Mouse (Mus musculus) midbrain, embryonic 12.5 days (tissue): ENCODE measurements around the gene 4933406M09Rik. TPM values are rescaled to one million over a fixed set of nuclear protein-coding genes. Genes with fewer than 3 reads are reported as not detected.

Experiments used
- ATAC-seq: fragments of 200-750 bp; cut with Nextera tagmentation; 2 replicates; pipeline ENCODE4 v1.8.0; 2017; ENCODE audit warnings: low read depth, moderate TSS enrichment, moderate library complexity; ENCODE audit not compliant: low FRiP score
- H3K27ac ChIP-seq: fragments of 300-500 bp; sonication (generic); replicated peaks from 2 replicates; pipeline ENCODE4 v1.5.1; 2016; ENCODE audit warnings: mild to moderate bottlenecking
- H3K27me3 ChIP-seq: fragments of 300-500 bp; sonication (generic); 2 replicates; pipeline ENCODE4 v1.6.1; 2016; ENCODE audit warnings: mild to moderate bottlenecking
- H3K36me3 ChIP-seq: fragments of 300-500 bp; sonication (generic); 2 replicates; pipeline ENCODE4 v1.6.1; 2016
- H3K4me1 ChIP-seq: fragments of 300-500 bp; sonication (generic); 2 replicates; pipeline ENCODE4 v1.6.1; 2016
- H3K4me2 ChIP-seq: fragments of 300-500 bp; sonication (generic); replicated peaks from 2 replicates; pipeline ENCODE4 v1.6.1; 2016; ENCODE audit warnings: mild to moderate bottlenecking, moderate library complexity
- H3K4me3 ChIP-seq: fragments of 300-500 bp; sonication (generic); 2 replicates; pipeline ENCODE4 v1.5.1; 2016; ENCODE audit warnings: mild to moderate bottlenecking
- H3K9ac ChIP-seq: fragments of 300-500 bp; sonication (generic); replicated peaks from 2 replicates; pipeline ENCODE4 v1.6.1; 2016; ENCODE audit warnings: mild to moderate bottlenecking, moderate library complexity
- H3K9me3 ChIP-seq: fragments of 300-500 bp; sonication (generic); 2 replicates; pipeline ENCODE4 v1.6.1; 2016; ENCODE audit warnings: mild to moderate bottlenecking
- WGBS: fragments of 180-500 bp; shearing (Covaris S2); methylation state at CpG from one replicate; pipeline ENCODE4 v1.1.7; 2016; 5-methylcytosine and 5-hydroxymethylcytosine counted together
- polyA plus RNA-seq: library from polyadenylated mRNA; unstranded; fragments of >200 nt; fragmentation: Nextera tagmentation; extraction: Ambion mirVana; gene quantifications from 2 replicates; pipeline ENCODE4 v1.2.1, GENCODE M21; 2016

4933406M09Rik gene
- not detected in 2 replicates for polyA plus RNA-seq

- H3K4me3 ChIP-seq: no peak within 1 kb of the TSS
- H3K36me3 ChIP-seq: no peaks in the 10 kb centered on the region
- no peak for ATAC-seq
- no peaks in the 10 kb centered on the region for H3K27me3 ChIP-seq
- 97% methylated on average over 1 of the region's 1 CpGs for WGBS
- H3K9me3 ChIP-seq: no peaks in the 10 kb centered on the region
- no peak within 1 kb of the TSS for H3K27ac ChIP-seq
- H3K9ac ChIP-seq: no peak within 1 kb of the TSS
- peaks cover 6% of the 10 kb centered on the region; the same call in 1 of the 2 replicates for H3K4me1 ChIP-seq
- no peak within 1 kb of the TSS for H3K4me2 ChIP-seq
Measured at GRCm38 (mm10) chr1:134385666-134386065, at the start of gene 4933406M09Rik. Gene 4933406M09Rik, plus strand, starts transcription at chr1:134385940.

GRCm38 (mm10) chr1:134336958-134337710 is 48.6 kb upstream of the 4933406M09Rik start:
- Histone ChIP-seq H3K4me3 (no peak overlapping the region), H3K27me3 (peaks cover 4% of the 10 kb centered on the region; the same call in 1 of the 2 replicates), H3K9me3 (no peaks in the 10 kb centered on the region), H3K4me1 (no peaks in the 10 kb centered on the region), H3K9ac (no peak overlapping the region), H3K36me3 (no peaks in the 10 kb centered on the region), H3K4me2 (no peak overlapping the region), H3K27ac (no peak overlapping the region)
- 86% methylated on average over 11 of the region's 11 CpGs for WGBS
- ATAC-seq: no peak

GRCm38 (mm10) chr1:134339162-134339561 is 46.6 kb upstream of the 4933406M09Rik start:
- Histone ChIP-seq H3K4me2 (no peak overlapping the region), H3K9me3 (no peaks in the 10 kb centered on the region), H3K27ac (no peak overlapping the region), H3K27me3 (peaks cover 10% of the 10 kb centered on the region; the same call in 1 of the 2 replicates), H3K9ac (no peak overlapping the region), H3K4me1 (peaks cover 6% of the 10 kb centered on the region; the same call in 1 of the 2 replicates), H3K4me3 (no peak overlapping the region), H3K36me3 (no peaks in the 10 kb centered on the region)
- ATAC-seq: no peak
- 90% methylated on average over 7 of the region's 7 CpGs for WGBS

GRCm38 (mm10) chr1:134339757-134340619 is 45.8 kb upstream of the 4933406M09Rik start:
- no peak for ATAC-seq
- peaks cover 8% of the 10 kb centered on the region; the same call in 1 of the 2 replicates for H3K4me1 ChIP-seq

GRCm38 (mm10) chr1:134341641-134342277 is 44.0 kb upstream of the 4933406M09Rik start:
- ATAC-seq: no peak
- H3K27ac ChIP-seq: no peak overlapping the region
- H3K4me3 ChIP-seq: no peak overlapping the region
- H3K9ac ChIP-seq: no peak overlapping the region
- H3K36me3 ChIP-seq: peaks cover 8% of the 10 kb centered on the region
- peaks cover 8% of the 10 kb centered on the region; the same call in 1 of the 2 replicates for H3K4me1 ChIP-seq
- H3K4me2 ChIP-seq: no peak overlapping the region
- no peaks in the 10 kb centered on the region for H3K9me3 ChIP-seq
- WGBS: 73% methylated on average over 5 of the region's 5 CpGs
- H3K27me3 ChIP-seq: peaks cover 11% of the 10 kb centered on the region; the same call in 1 of the 2 replicates

More at GRCm38 (mm10) chr1:134339757-134340619, 45.8 kb upstream of the 4933406M09Rik start:
- H3K27ac ChIP-seq: no peak overlapping the region
- no peaks in the 10 kb centered on the region for H3K9me3 ChIP-seq
- no peak overlapping the region for H3K9ac ChIP-seq
- H3K36me3 ChIP-seq: no peaks in the 10 kb centered on the region
- WGBS: 92% methylated on average over 18 of the region's 18 CpGs
- no peak overlapping the region for H3K4me2 ChIP-seq
- peaks cover 11% of the 10 kb centered on the region; the same call in 1 of the 2 replicates for H3K27me3 ChIP-seq
- no peak overlapping the region for H3K4me3 ChIP-seq

- no peak overlapping the region for H3K4me3 ChIP-seq
- H3K9ac ChIP-seq: no peak overlapping the region
- H3K4me2 ChIP-seq: no peak overlapping the region
- no peaks in the 10 kb centered on the region for H3K9me3 ChIP-seq
- H3K27me3 ChIP-seq: peaks cover 11% of the 10 kb centered on the region; the same call in 1 of the 2 replicates
- 66% methylated on average over 2 of the region's 2 CpGs for WGBS
- peaks cover 8% of the 10 kb centered on the region; the same call in 1 of the 2 replicates for H3K4me1 ChIP-seq
- peaks cover 13% of the 10 kb centered on the region for H3K36me3 ChIP-seq
- no peak overlapping the region for H3K27ac ChIP-seq
- no peak for ATAC-seq
Measured at GRCm38 (mm10) chr1:134342278-134342664, 43.5 kb upstream of the 4933406M09Rik start.

GRCm38 (mm10) chr1:134342781-134343310 is 42.9 kb upstream of the 4933406M09Rik start:
- ATAC-seq: no peak
- H3K4me2 ChIP-seq: no peak overlapping the region
- H3K27ac ChIP-seq: no peak overlapping the region
- peaks cover 17% of the 10 kb centered on the region for H3K36me3 ChIP-seq
- no peak overlapping the region for H3K9ac ChIP-seq
- WGBS: 83% methylated on average over 8 of the region's 8 CpGs
- no peaks in the 10 kb centered on the region for H3K9me3 ChIP-seq
- peaks cover 8% of the 10 kb centered on the region; the same call in 1 of the 2 replicates for H3K4me1 ChIP-seq
- H3K27me3 ChIP-seq: peaks cover 11% of the 10 kb centered on the region; the same call in 1 of the 2 replicates
- no peak overlapping the region for H3K4me3 ChIP-seq

GRCm38 (mm10) chr1:134343567-134343966 is 42.2 kb upstream of the 4933406M09Rik start:
- peak overlapping the region; percentile 44 for H3K4me3 ChIP-seq
- peaks cover 11% of the 10 kb centered on the region; the same call in 1 of the 2 replicates for H3K27me3 ChIP-seq
- H3K36me3 ChIP-seq: peaks cover 19% of the 10 kb centered on the region
- H3K27ac ChIP-seq: no peak overlapping the region
- no peaks in the 10 kb centered on the region for H3K9me3 ChIP-seq
- peaks cover 8% of the 10 kb centered on the region; the same call in 1 of the 2 replicates for H3K4me1 ChIP-seq
- peak overlapping the region; percentile 59; the same call in 1 of the 2 replicates for H3K9ac ChIP-seq
- WGBS: 11% methylated on average over 2 of the region's 2 CpGs
- peak overlapping the region; percentile 75 for H3K4me2 ChIP-seq
- ATAC-seq: no peak; the same call in 1 of the 2 replicates

GRCm38 (mm10) chr1:134344005-134344950 is 41.5 kb upstream of the 4933406M09Rik start:
- H3K27ac ChIP-seq: no peak overlapping the region
- H3K4me3 ChIP-seq: peak overlapping the region; percentile 44
- H3K9ac ChIP-seq: peak overlapping the region; percentile 59
- H3K27me3 ChIP-seq: peaks cover 11% of the 10 kb centered on the region; the same call in 1 of the 2 replicates
- no peaks in the 10 kb centered on the region for H3K9me3 ChIP-seq
- peaks cover 8% of the 10 kb centered on the region; the same call in 1 of the 2 replicates for H3K4me1 ChIP-seq
- H3K4me2 ChIP-seq: peak overlapping the region; percentile 75
- WGBS: 1% methylated on average over 54 of the region's 54 CpGs
- H3K36me3 ChIP-seq: peaks cover 22% of the 10 kb centered on the region
- ATAC-seq: peak; percentile 91

- Histone ChIP-seq H3K4me3 (peak overlapping the region; percentile 44; the same call in 1 of the 2 replicates), H3K27ac (no peak overlapping the region)
- no peak for ATAC-seq
Measured at GRCm38 (mm10) chr1:134345075-134345474, 40.7 kb upstream of the 4933406M09Rik start.

More at GRCm38 (mm10) chr1:134345075-134345474, 40.7 kb upstream of the 4933406M09Rik start:
- Histone ChIP-seq H3K27me3 (peaks cover 11% of the 10 kb centered on the region; the same call in 1 of the 2 replicates), H3K4me2 (peak overlapping the region; percentile 75), H3K9ac (no peak overlapping the region), H3K9me3 (no peaks in the 10 kb centered on the region), H3K4me1 (peaks cover 8% of the 10 kb centered on the region; the same call in 1 of the 2 replicates), H3K36me3 (peaks cover 30% of the 10 kb centered on the region)
- 71% methylated on average over 4 of the region's 4 CpGs for WGBS
